Mouse (Mus musculus) frontal cortex, postnatal 36 days (tissue): ENCODE results near the gene Tuba1b.
"Not testable (repeated sequence)": the region's sequence is repeated elsewhere in the genome, so short reads cannot be mapped to it uniquely, and the experiment has no call there.

Experiments used
- DNase-seq, 2 experiments: peaks; one replicate each; pipeline ENCODE4 v3.0.0; 2022; ENCODE audit warnings: low spot score in 2 of 2

Gene Tuba1b

DNA sequence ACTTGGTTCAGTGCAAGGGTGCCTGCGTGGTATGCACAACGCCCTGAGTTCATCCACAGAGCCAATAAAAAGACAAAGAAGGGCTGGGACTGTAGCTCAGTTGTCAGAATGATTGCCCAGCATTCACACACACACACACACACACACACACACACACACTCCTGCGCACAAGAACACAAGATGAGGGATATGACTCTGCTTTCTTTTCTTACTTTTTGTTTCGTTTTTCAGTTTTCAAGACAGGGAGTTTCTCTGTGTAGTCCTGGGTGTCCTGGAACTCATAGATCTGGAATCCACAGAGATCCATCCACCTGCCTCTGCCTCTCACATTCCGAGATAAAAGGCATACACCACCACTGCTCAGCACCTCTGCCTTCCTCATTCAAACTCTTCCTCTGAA lies 6.8 kb downstream of the Tuba1b start:
- no peak for DNase-seq

DNA sequence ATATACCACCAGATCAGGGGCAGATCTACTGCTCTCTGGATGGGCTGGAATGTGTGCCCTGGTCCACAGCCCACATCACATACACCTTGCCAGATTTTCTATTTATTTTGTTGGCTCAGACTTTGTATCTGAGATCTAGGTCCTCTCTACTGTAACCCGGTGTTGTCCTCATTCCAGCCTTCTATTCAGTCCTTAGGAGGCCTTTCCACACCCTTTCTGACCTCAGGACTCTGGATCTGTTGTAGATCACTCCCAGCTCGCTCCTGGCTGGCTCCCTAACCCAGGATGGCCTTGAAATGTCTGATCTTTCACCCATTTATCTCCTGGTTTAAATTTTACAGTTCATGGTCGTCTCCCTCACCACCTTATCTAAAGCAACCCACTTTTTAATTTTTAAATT lies 9.7 kb downstream of the Tuba1b start:
- DNase-seq = no peak

DNA sequence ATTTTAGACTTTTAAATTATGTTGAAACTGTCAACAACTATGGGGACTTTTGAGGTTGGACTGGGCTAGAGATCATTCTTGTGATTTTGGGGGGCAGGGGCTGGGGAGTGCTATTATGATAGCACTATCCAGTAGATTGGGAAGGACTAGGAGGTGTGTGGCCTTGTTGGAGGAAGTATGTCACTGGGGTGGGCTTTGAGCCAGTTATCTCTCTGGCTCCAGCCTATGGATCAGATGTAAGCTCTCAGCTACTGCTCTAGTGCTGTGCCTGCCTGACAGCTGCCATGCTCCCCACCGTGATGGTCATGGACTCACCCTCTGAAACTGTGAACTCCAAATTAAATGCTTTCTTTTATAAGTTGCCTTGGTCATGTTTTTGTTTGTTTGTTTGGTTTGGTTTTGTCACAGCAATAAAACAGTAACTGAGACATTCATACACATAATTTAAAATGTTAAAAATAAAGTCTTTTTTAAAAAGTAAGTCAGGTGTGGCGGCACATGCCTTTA lies 11.3 kb downstream of the Tuba1b start:
- no peak for DNase-seq

DNA sequence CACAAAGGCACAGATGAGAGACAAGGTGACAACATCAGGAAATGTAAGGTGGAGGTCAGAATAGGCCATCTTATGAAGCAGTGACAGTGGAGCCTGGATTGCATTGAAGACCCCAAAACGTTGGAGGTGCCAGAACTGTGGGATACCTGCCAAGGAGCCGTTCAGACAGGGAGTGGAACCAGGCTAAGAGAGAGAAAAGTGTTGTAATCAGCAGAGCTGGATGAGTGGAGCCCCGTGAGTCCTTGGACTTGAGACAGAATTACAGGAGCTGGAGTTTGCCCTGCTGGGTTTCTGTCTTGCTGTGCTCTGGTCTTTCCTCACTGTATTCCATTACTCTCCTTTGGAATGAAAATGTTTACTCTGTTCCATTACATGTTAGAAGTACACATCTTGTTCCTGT lies 11.8 kb downstream of the Tuba1b start:
- no peak for DNase-seq

DNA sequence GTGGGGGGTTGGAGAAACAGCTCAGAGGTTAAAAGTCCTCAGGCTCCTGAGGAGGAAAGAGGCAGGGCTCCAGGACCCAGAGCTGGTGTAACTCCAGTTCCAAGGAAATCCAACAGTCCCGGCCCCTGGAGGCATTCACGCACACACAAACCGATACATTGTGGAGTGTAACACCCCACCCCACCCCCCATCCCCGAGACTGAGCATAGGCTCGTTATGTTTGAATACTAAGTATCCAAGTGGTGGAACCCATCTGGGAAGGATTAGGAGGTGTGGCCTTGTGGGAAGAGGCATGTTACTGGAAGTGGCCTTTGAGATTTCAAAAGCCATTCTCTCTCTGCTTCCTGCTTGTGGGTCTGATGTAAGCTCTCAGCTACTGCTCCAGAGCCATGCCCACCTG lies 12.9 kb downstream of the Tuba1b start:
- DNase-seq = no peak

DNA sequence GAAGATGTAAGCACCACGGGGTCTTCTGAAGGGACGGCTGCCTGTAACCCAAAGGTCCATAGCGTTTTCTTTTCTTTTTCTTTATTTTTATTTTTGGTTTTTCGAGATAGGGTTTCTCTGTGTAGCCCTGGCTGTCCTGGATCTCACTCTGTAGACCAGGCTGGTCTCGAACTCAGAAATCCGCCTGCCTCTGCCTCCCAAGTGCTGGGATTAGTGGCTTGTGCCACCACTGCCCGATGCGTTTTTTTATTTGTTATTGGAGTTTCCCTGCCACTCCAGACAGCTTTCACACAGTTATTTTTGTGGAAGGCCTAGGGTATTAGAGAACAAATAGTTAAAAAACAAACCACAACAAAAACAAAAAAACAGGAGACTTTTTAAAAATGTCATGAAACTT lies 15.9 kb downstream of the Tuba1b start:
- not testable (repeated sequence) for DNase-seq

DNA sequence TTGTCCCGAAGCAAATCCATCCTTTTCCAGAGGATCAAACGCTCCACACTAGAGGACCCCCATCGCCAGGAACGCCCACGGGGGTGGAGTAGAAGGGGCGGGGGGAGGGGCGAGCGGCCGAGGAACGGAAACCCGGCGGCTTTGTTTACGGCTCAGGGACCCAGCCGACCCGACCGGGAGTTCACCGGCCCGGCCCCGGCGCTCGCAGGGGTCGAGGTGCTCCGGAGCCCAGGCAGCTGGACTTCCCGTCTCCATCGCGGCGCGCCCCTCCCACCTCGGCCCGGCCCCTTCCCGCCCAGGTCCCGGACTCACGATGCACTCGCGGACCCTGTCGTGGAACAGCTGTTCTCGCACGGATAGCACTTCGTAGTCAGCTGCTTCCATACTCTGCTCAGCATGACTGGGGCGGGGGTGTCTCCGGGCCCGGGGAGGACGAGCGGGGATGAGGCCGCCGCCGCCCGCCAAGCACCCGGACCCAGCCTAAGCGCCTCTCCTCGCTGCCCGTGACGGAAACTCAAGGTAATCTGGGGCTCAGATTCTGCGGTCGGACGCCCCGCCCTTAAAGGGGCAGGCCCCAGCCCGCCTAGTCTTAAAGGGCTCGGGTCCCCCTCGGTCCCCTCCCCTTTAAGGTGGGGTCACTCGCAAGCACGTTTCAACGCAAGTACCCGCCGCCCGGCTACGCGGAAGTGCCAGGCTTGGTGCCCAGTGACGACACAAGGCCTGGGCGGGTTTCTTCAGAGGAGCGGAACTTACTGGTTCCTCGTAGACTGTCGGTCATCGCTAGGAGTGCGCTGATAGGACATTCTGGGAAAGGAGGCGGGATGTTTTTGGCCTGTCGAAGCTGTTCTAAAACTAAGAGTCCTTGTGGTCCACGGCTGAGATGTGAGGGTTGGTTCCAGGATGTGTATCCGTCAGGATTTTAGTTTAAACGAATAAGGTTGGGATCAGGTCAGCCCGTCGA lies 16.5 kb downstream of the Tuba1b start, which contains the start of gene Lmbr1l:
Lmbr1l (minus strand) TSS at position 694 of the 961 bp plus-strand sequence.
- DNase-seq = peak; percentile 99

DNA sequence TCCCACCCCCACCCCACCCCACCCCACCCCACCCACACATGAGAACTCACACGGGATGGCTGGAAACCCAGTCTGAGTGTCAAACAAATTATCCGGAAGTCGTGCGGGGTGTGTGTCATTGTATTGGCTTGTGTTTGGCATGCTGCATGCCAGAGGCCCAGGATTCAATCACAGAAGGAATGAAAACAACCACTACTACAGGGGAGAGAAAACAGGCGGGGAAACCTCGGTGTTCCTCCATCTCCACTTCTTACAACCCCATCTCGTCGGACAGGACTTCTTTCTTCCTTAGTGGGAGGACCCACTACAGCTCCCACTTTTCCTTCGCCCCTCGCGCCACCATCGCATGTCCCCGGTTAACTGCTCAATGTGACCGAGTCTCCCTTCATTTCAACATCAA lies 17.3 kb downstream of the Tuba1b start:
- DNase-seq = no peak

DNA sequence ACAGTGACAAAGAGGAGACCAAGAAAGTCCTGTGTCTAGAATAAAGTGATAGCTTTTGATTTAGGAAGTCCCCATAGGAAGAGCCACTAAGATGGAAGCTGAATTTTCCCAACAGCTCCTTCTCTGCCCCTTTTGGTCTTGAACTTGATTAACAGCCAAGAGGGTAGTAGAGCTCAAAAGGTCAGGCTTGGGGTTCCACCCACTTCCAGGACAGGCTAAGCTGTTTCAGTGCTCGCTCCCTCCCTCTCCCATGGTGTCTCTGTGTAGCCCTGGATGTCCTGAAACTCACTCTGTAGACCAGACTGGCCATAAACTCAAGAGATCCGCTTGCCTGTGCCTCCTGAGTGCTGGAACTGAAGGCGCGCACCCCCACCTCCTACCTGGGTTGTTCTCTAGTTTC lies 18.3 kb downstream of the Tuba1b start:
- no peak for DNase-seq

DNA sequence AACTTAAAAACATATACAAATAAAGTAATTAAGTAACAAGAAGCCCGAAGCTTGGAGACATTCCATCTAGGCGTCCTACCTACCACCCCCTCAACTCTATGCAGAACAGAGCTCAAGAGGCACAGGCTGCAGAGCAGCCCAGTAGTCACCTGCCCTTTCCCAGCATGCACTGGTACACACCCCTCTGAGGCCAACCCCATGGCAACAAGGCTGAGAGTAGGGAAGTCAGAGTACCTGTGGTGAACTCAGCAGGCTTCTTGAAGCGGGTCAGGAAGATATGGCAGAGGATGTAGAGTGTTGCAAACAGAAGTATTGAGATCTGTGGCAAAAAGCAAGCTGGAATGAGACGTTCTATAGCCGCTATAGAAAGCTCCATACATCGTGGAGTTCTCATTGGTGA lies 19.5 kb downstream of the Tuba1b start:
- no peak for DNase-seq

DNA sequence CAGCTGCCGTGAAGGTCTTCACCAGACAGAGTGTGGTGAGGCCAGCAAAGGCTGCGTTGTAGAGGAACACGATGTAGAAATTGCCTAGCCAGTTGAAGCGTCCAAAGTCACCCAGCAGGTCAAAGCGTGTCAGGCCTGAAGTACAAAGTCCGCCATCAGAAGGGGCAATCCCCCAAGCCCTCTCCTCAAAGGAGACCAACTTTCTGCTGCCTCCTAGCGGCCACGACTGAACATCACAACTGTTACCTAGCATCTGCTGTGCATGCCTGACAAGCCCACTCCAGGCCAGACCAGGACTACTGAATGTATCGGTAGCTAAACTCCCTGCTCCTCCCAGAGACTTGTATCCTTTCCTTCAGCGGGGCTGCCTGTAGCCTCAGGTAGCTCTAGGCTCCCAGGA lies 29.7 kb downstream of the Tuba1b start:
- DNase-seq = peak; percentile 24 to 30

DNA sequence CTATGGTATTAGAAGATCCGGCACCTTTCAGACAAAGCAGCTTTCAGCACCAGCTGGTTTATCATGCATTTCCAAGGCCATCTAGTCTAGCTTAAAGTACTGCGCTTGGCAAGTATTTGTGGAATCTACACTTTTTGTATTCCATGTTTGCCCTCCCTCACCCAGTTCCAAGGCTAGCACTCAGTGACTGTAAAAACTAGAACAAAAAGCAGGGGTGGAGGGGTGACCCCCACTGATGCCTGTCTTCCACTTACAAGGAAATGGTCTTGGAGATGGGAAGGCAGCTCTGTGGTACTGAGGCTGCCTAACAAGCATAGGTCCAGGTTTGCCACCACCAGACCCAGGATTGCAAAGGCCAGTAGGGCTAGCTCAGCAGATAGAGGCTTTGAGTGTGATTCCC lies 31.8 kb downstream of the Tuba1b start:
- no peak for DNase-seq

DNA sequence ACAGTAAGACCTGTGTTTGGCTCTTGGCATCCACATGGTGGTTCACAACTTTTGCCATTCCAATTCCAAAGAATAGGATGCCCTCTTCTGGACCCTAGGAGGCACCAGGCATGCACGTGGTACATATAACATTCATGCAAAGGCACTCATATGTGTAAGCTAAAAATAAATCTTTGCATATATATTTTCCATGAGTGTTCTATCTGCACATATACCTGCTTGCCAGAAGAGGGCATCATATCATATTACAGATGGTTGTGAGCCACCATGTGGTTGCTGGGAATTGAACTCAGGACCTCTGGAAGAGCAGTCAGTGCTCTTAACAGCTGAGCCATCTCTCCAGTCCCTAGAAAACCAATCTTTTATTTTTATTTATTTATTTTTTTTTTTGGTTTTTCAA lies 32.8 kb downstream of the Tuba1b start:
- no peak for DNase-seq

DNA sequence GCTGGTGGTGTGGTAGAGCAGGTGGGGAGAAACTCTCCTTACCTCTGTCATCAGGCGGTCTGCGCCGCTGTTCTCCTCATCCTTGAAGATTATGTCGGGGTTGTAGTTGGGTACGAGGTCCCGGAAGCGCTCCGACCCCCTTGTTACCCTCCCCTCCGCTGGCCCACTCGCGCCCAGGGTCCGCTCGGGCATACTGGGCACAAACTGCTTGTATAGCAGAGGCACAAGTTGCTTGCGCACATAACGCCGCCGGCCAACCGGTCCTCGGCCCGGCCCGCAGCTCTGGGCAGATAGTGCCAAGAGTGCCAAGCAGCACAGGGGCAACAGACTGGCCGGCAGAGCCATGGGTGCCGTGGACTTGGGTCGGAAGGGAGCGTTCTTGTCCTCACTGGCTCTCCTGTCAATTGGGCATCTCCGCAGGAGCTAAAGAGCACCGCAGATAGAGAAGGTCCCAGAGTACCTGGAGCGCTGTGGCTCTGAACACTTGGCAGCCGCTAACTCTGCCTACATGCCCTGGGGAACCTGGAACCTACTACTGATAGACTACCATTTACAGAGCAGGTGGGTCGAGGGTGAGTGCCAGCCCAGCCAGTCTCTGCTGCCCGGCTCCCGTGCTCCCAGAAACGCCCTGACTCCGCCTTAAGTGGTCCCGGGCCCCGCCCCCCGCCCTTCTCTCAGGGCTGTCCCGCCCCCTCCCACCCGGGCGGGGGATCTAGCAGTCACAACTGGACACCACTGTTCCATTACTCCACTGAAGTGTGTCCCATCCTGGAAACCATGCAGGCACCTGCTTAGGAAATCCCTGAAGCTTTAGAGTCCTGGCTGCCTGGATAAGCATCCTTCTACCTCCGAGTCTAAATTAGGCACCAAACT lies 36.2 kb downstream of the Tuba1b start, which contains the start of gene Dhh:
Dhh (minus strand) TSS at position 613 of the 873 bp plus-strand sequence.
- no peak for DNase-seq

DNA sequence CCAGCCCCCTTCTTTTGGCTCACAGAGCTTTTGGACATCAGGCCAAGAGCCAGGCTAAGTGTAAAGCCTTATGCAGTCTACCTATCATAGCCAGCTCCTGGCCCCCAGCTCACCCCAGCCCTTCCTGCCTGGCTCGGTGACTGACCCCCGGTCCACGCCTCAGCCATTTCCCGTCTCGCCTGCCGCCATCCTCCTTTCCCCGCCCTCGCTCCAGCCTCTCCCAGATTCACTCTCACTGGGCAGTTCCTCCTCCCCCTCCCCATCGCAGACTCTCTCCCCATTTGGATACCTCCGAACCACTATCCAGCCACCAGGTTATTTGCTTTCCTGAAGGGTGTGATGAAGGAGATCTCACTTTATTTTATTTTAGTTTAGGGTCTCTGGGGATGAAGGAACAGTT lies 36.9 kb downstream of the Tuba1b start:
- DNase-seq = no peak

DNA sequence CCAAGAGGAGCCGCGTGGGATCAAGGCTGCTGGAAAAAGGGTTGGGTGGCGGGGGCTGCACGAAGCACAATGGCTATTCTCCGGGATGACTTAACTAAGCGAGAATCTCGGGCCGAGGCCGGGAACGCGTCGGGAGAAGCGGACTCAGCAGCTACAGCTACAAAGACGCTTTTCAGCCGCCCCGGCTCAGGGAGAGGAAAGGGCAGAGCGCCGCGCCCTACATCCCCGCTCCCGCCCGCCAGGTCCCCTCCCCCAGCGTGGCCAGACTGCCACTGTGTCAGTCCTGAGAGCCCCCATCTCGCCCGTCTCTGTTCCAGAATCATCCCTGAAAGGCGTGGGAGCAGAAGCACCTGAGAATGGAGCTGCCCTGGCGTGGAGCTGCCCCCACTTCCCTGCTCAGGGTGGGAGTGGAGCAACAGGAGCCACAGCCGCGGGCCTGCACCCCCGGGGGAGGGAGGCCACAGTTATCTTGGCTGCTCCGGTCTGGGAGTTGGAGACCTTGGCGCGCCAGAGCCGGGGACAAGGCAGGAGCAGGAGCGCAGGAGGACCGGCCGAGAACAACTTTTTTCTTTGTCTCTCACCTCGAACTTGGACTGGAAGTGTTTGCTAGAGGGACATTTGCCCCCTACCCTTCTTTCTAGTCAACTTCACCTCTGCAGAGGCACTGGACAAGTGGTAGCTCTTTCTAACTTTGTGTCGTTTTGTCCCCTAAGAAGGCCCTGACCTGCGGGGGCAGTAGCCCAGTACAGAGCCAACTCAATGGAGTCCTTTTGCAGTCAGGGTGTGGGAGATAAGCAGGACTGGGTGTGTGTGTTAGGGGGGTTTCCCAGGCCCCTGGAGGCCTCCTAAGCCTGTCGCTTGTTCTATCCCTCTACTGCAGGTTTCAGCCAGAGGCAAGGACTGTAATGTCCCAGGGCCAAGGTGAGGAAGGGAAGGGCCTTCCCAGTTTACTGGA lies 38.5 kb downstream of the Tuba1b start:
- DNase-seq = no peak

DNA sequence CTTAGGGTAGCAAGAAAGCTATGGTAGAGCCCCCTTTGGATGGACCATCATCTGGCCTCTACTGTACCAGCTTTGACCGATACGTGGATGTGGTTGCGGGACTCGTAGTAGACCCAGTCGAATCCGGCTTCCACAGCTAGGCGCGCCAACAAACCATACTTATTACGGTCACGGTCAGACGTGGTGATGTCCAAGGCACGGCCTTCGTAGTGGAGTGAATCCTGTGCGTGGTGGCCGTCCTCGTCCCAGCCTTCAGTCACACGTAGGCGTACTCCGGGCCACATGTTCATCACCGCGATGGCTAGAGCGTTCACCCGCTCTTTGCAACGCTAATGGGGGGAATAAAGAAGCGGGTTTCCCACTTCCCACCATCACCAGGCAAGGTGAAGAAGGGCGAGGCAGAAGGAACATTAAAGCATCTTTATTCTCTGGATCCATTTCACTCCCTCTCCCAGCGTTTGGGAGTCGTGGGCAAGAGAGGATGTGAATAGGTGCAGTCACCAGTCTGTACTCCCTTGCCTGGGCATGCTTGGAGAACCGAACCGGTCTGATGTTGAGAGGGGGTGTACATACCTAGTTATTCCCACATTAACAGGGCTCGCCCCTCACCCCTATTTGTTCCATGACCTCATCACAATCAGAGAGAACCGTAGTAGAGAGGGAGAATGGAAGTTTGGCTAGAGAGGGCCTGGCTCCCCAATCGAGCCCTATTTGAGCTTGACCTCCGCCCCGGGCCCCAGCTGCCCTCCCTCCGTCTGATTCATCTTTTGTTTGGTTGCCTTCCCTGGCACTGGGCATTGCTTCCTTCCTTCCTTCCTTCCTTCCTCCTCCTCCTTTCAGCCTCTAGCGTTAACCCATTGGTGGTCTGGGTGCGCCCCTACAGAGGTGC lies 39.4 kb downstream of the Tuba1b start:
- no peak for DNase-seq

DNA sequence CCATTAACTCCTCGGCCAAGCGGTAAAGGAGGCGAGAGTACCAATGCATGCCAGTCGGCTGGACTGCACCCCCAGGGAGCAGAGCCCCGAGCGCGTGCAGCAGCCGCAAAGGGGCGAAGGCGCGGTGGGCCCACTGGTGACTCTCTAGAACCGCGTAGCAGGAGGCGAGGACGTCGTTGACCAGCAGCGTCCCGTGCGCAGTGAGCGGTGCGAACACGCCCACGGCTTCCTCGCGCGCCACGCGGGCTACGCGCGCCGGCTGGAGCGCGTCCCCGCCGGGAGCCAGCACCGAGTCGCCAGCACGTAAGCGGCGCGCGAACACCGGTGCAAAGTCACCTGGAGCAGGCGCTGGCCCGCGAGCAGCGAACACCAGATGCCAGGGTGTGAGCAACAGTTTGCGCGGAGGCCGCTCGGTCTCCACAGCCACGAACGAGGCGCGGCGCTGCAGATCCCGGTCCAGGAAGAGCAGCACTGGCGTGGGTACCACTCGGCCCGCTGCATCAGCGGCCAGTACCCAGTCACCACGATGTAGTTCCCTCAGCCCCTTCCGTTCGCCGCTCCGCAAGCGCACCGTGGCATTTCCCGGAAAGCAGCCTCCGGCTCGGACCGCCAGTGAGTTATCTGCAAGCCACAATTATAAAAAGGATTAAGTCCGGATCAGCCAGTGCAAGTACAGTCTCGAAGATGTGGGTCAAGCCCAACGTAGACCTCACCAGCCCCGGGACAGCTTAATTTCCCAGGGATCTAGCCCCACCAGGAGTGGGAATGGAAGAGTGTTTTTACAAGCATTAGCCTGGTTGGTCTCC lies 40.2 kb downstream of the Tuba1b start, which contains the start of gene Rhebl1:
Rhebl1 (minus strand) TSS at position 601 of the 806 bp plus-strand sequence.
- no peak for DNase-seq

DNA sequence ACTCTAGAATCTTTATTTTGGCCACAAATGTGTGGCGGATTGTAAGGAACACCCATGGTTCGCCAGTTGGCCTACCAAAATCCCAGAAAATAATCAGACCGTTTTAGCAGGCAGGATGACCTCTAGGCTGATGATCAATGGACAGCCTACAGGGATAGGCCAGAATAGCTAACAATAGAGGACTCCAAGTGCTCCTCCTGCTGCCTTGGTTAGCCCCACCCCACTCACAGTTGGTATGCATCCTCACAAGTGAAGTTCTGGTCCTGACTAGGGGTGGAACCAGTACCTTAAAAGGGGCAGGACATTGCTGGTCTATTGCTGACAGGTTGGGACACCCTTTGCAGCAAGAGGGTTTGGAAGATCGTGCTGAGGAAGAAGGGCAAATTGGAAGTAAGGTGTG lies 41.3 kb downstream of the Tuba1b start:
- DNase-seq = no peak
